Mouse (Mus musculus): ENCODE measurements around the gene Cpvl.

GRCm38 (mm10) chr6:53950876-53951275 is 27.6 kb downstream of the Cpvl start:
- TF ChIP-seq CTCF (IDR thresholded peaks at IDR 0.05; ENCODE audit: insufficient read depth, low read depth, low read length) (no peak), POLR2A (IDR thresholded peaks at IDR 0.05; ENCODE audit: insufficient read depth, low read depth, low read length) (no peak)

All from olfactory bulb, adult 2 months (tissue).